Mouse (Mus musculus): ENCODE results near the gene Pde1b. TPM values are rescaled to one million over a fixed set of nuclear protein-coding genes. Genes with fewer than 3 reads are reported as not detected.

Pde1b gene
- polyA plus RNA-seq, 1 experiment from 2014 or later = 6.1 TPM

DNA sequence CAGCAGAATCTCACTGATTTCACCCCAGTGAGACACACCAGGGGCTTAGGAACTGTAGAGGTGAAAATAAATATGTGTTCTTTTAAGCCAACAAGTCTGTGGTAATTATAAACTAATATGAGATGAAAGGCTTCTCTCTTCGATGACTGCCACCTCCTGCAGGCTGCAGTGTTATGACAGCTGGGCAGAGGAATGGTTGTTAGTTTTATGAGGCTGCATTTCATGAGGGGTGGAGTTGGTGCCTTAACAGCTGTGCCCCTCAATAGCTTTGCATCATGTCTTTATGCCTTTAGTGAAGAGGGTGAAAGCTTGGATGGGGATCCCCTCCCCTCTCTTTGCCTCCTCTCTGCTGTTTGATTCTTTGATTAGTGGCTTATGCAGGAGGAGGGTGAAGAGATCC, 48.2 kb downstream of the Pde1b start:
- 24% methylated on average over 1 of the region's 1 CpGs for WGBS
- H3K9ac ChIP-seq (ENCODE audit: low read depth, low read length) = no peak overlapping the region
- no peaks in the 10 kb centered on the region for H3K36me3 ChIP-seq (ENCODE audit: control insufficient read depth, insufficient read depth, low read length)
- no peaks in the 10 kb centered on the region for H3K4me1 ChIP-seq (ENCODE audit: control insufficient read depth, insufficient read depth, low read length)
- H3K27ac ChIP-seq (replicated peaks; ENCODE audit: low read depth, low read length) = no peak overlapping the region
- no peak for ATAC-seq (ENCODE audit: low read depth)
- no peak for DNase-seq (ENCODE audit: low spot score)
- H3K27me3 ChIP-seq (replicated peaks; ENCODE audit: control insufficient read depth, insufficient read depth, low read length) = no peaks in the 10 kb centered on the region
- no peak overlapping the region for H3K4me2 ChIP-seq (ENCODE audit: low read depth, low read length)
- H3K4me3 ChIP-seq (ENCODE audit: low read depth, low read length) = no peak overlapping the region
- H3K9me3 ChIP-seq (ENCODE audit: control insufficient read depth, low read length) = no peaks in the 10 kb centered on the region

DNA sequence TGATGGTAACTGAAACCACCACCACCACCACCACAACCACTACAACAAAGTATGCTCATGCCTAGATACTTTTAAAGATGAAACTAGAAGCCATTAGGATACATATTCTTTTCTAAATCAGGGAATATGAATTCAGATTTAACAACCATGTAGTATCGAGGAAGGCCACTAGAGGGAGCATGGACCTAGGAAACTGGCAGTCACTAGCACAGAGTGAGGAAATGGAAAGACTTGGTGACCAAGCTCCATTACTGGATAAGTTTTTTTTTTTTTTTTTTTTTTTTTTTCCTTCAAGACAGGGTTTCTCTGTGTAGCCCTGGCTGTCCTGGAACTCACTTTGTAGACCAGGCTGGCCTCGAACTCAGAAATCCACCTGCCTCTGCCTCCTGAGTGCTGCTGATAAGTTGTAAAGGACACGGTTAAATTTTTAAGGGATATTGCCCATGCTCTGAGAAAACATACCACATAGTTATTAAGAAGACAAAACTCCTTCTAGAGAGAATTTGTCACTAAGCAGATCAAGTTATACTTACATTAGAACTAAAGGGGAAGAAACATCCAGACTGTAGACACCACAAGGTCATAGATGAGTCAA, 49.4 kb downstream of the Pde1b start:
- WGBS = 49% methylated on average over 3 of the region's 3 CpGs
- Histone ChIP-seq H3K4me3 (ENCODE audit: low read depth, low read length) (no peak overlapping the region), H3K36me3 (ENCODE audit: control insufficient read depth, insufficient read depth, low read length) (no peaks in the 10 kb centered on the region), H3K9me3 (ENCODE audit: control insufficient read depth, low read length) (no peaks in the 10 kb centered on the region), H3K4me1 (ENCODE audit: control insufficient read depth, insufficient read depth, low read length) (no peaks in the 10 kb centered on the region), H3K4me2 (ENCODE audit: low read depth, low read length) (no peak overlapping the region), H3K27me3 (replicated peaks; ENCODE audit: control insufficient read depth, insufficient read depth, low read length) (no peaks in the 10 kb centered on the region), H3K27ac (replicated peaks; ENCODE audit: low read depth, low read length) (no peak overlapping the region), H3K9ac (ENCODE audit: low read depth, low read length) (no peak overlapping the region)
- peak; percentile 83 for DNase-seq (ENCODE audit: low spot score)
- no peak for ATAC-seq (ENCODE audit: low read depth)

DNA sequence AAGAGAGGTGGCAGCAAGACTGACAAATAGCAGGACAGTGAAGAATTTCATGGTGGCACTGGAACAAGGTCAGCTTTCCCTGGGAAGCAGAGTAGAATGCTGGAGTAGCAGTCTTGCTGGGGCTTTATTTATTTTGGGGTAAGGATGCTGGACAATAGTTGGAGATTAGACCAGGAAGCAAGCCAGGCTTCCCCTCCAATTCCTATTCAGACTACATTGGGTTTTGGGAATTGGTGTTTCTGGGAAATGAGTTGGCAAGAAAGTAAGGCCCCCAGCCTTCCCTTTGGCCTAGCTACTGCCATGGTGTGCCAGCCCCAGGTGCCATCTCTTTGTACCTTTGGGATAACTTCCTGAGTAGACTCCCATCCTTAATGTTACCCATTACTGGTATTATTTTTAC, 62.1 kb downstream of the Pde1b start, which contains the start of gene Glycam1:
Glycam1 (minus strand) TSS at position 101 of the 400 bp plus-strand sequence.
- ATAC-seq (ENCODE audit: low read depth) = no peak
- Histone ChIP-seq H3K9ac (ENCODE audit: low read depth, low read length) (no peak within 1 kb of the TSS), H3K27me3 (replicated peaks; ENCODE audit: control insufficient read depth, insufficient read depth, low read length) (no peaks in the 10 kb centered on the region), H3K4me2 (ENCODE audit: low read depth, low read length) (no peak within 1 kb of the TSS), H3K36me3 (ENCODE audit: control insufficient read depth, insufficient read depth, low read length) (no peaks in the 10 kb centered on the region), H3K4me3 (ENCODE audit: low read depth, low read length) (no peak within 1 kb of the TSS), H3K4me1 (ENCODE audit: control insufficient read depth, insufficient read depth, low read length) (no peaks in the 10 kb centered on the region), H3K27ac (replicated peaks; ENCODE audit: low read depth, low read length) (no peak within 1 kb of the TSS), H3K9me3 (ENCODE audit: control insufficient read depth, low read length) (no peaks in the 10 kb centered on the region)
- DNase-seq (ENCODE audit: low spot score) = no peak

Other genes starting within 250 kb of the Pde1b start
- gene Nfe2, start 244.6 kb upstream of the Pde1b start, polyA plus RNA-seq (2014; fragmentation: Nextera tagmentation; extraction: Ambion mirVana) = 2.1 and 2.5 TPM in 2 replicates
- 274 and 289 TPM in 2 replicates for gene Copz1, start 230.3 kb upstream of the Pde1b start, polyA plus RNA-seq (2014; fragmentation: Nextera tagmentation; extraction: Ambion mirVana)
- gene Gpr84, start 192.4 kb upstream of the Pde1b start, polyA plus RNA-seq (2014; fragmentation: Nextera tagmentation; extraction: Ambion mirVana) = 0.13 and 0.47 TPM in 2 replicates
- gene Zfp385a, start 162.9 kb upstream of the Pde1b start, polyA plus RNA-seq (2014; fragmentation: Nextera tagmentation; extraction: Ambion mirVana) = 18.4 and 19.0 TPM in 2 replicates
- gene Itga5, start 136.3 kb upstream of the Pde1b start, polyA plus RNA-seq (2014; fragmentation: Nextera tagmentation; extraction: Ambion mirVana) = 63.4 TPM in 2 replicates
- gene Gtsf1, start 72.6 kb upstream of the Pde1b start, polyA plus RNA-seq (2014; fragmentation: Nextera tagmentation; extraction: Ambion mirVana) = not detected in 2 replicates
- gene Gtsf2, start 54.6 kb upstream of the Pde1b start, polyA plus RNA-seq (2014; fragmentation: Nextera tagmentation; extraction: Ambion mirVana) = not detected in 2 replicates
- 4.6 and 5.0 TPM in 2 replicates for gene Nckap1l, start 49.2 kb upstream of the Pde1b start, polyA plus RNA-seq (2014; fragmentation: Nextera tagmentation; extraction: Ambion mirVana)
- 16.7 and 18.1 TPM in 2 replicates for gene Ppp1r1a, start 35.0 kb downstream of the Pde1b start, polyA plus RNA-seq (2014; fragmentation: Nextera tagmentation; extraction: Ambion mirVana)
- gene Glycam1, start 62.0 kb downstream of the Pde1b start, polyA plus RNA-seq (2014; fragmentation: Nextera tagmentation; extraction: Ambion mirVana) = not detected in 2 replicates